Mouse (Mus musculus) megakaryocyte, adult 5-6 weeks (primary cell): ENCODE results near the gene Cachd1. TPM values are rescaled to one million over a fixed set of nuclear protein-coding genes. Genes with fewer than 3 reads are reported as not detected.

ENCODE experiments used
- ATAC-seq: 2 replicates; pipeline ENCODE4 v1.8.0; 2016; ENCODE audit warnings: mild to moderate bottlenecking, inconsistent platforms; ENCODE audit not compliant: poor library complexity, severe bottlenecking
- total RNA-seq, 2 experiments: library from RNA; stranded (forward) in 1 of 2; stranded (reverse) in 1 of 2; fragments of 153-499, 151-499 nt in 1 of 2; fragments of 221-1000, 200-1000 nt in 1 of 2; gene quantifications; 2 replicates each; pipeline versions ENCODE4 v1.2.3 to v1.2.4; 2015 to 2017

Gene Cachd1
- total RNA-seq, 2 experiments from 2014 or later = 0.18 TPM; not detected in 1

- ATAC-seq = no peak
Observed at GRCm38 (mm10) chr4:101033047-101033446, 256.6 kb downstream of the Cachd1 start.

GRCm38 (mm10) chr4:101035131-101035530 lies 258.7 kb downstream of the Cachd1 start:
- ATAC-seq = no peak

- ATAC-seq = no peak
Observed at GRCm38 (mm10) chr4:101037156-101037555, 260.7 kb downstream of the Cachd1 start.

DNA sequence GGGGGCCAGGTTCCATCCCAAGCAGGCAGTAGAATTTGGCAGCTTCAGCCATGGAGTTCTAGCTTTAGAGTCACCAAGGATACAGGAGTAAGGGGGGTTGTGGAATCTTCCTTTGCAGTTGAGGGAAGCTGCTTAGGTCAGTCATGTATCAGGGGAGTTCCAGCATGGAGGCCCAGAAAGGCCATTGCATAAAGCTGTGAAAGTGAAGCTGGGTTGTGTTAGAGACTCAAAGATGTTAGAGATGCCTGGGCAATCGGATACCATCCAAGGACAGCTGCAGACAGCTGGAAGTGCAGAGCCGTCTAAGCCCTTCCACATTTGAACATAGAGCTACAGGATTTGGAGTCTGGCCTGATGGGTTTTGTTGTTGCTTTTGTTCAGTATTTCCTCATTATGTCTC lies 267.2 kb downstream of the Cachd1 start:
- no peak for ATAC-seq

DNA sequence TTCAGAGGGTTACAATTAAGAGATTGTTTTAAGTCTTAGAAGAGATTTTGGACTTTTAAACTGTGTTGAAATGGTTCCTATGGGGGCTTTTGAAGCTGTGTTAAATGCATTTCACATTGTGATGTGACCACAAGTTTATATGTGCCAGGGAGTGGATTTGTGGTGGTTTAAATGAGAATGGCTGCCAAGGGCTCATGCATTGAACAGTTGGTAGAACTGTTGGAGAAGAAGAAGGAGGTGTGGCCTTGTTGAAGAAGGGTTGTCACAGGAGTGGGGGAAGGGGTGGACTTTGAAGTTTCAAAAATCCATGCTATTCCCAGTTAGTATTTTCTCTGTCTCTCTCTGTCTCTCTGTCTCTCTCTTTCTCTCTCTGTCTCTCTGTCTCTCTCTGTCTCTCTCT lies 267.7 kb downstream of the Cachd1 start:
- ATAC-seq = no peak

- ATAC-seq = no peak
Observed at GRCm38 (mm10) chr4:101046576-101046975, 270.1 kb downstream of the Cachd1 start.

DNA sequence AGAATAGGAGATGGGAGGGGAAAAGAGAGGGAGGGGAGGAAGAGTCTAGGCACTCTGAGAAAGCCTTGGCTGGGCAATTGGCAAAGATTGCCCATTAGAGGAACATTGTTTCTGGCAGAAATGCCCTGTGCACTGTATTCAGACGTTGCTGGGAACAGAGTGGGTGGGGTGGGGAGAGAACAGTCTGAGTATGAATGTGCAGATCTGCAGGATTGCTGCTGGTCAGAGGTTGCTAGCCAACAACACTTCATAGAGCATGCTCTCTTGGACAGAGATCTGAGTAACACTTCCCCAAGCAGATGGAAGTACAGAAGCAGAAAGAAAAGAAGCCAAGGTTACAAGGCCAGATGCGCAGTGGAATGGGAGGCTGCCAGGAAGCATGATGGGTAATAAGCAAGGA lies 285.7 kb downstream of the Cachd1 start:
- ATAC-seq = no peak

- ATAC-seq = no peak
Observed at GRCm38 (mm10) chr4:101066401-101066800, 289.9 kb downstream of the Cachd1 start.

DNA sequence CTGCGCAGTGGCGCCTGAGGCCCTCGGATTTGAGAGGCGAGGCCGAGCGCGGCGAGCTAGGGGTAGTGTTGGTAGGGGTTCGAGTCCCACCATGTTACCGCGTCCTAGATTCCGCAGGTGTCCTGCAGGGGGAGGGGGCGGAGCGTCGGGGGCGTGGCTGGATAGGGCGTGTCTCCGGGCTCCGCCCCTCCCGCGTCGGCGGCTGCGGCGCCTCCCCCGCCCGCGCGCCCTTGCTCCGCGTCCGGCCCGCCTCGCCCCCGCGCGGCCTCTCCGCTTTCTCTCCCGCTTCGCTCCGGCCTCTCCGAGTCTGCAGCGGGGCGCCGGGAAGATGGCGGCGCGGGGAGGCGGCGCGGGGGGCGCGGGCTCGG lies 292.3 kb downstream of the Cachd1 start, which contains the start of gene Raver2:
TSS of gene Raver2 (plus strand) at position 198 of the 368 bp plus-strand sequence.
- 0 out of 2 replicates have a peak, but pooled peaks have one; percentile 40 for ATAC-seq

- ATAC-seq = no peak
Observed at GRCm38 (mm10) chr4:101069154-101069971, 292.9 kb downstream of the Cachd1 start.

GRCm38 (mm10) chr4:101071570-101071969 lies 295.1 kb downstream of the Cachd1 start:
- ATAC-seq = no peak

- ATAC-seq = no peak
Observed at GRCm38 (mm10) chr4:101076425-101076824, 299.9 kb downstream of the Cachd1 start.

Other genes with a start within 250 kb of the Cachd1 start
- not detected in 2 replicates for gene Gm10577, start 244.0 kb downstream of the Cachd1 start, total RNA-seq (2015)
- gene Gm10577, start 244.0 kb downstream of the Cachd1 start, total RNA-seq (2017) = not detected in 2 replicates